Mouse (Mus musculus) cerebellum, adult 2 months (tissue): ENCODE results near the gene Mycbp2.

Experiments used
- CTCF ChIP-seq: fragments of 200-500 bp; IDR thresholded peaks from 2 replicates; pipeline ENCODE4 v1.5.1; 2011; ENCODE audit warnings: low read depth, mild to moderate bottlenecking, control low read depth, low read length, moderate library complexity, borderline replicate concordance; ENCODE audit not compliant: insufficient read depth
- POLR2A ChIP-seq: fragments of 200-500 bp; IDR thresholded peaks from 2 replicates; pipeline ENCODE4 v1.6.1; 2011; ENCODE audit warnings: low read length, control low read depth, borderline replicate concordance; ENCODE audit not compliant: insufficient read depth

DNA sequence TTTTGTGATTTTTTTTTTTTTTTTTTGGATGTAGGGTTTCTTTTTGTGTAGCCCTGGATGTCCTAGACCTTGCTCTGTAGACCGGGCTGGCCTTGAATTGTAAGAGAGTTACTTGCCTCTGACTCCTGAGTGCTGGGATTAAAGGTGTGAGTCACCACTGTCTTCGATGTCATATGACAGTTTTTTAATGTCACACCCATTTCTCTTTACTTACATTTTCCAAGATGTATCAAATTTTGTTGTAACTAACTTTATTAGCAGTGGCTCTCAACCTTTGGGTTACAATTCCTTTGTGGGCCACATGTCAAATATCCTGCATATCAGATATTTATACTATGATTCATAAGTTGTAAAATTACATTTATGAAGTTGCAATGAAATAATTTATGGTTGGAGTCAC lies 166.5 kb downstream of the Mycbp2 start:
- TF ChIP-seq CTCF (no peak), POLR2A (no peak)
